Mouse (Mus musculus) myocyte (in vitro differentiated cells): Measurements from ENCODE around the gene Copz1.

Experiments used
- E2F4 ChIP-seq: IDR thresholded peaks from one replicate; pipeline ENCODE4 v1.6.1; 2011; ENCODE audit warnings: mild to moderate bottlenecking, control low read depth, moderate library complexity; ENCODE audit not compliant: insufficient read depth
- MAX ChIP-seq: IDR thresholded peaks from one replicate; pipeline ENCODE4 v1.6.1; 2011; ENCODE audit warnings: low read depth, mild to moderate bottlenecking, control low read depth
- POLR2A ChIP-seq: IDR thresholded peaks from one replicate; pipeline ENCODE4 v1.6.1; 2011; ENCODE audit warnings: low read depth, mild to moderate bottlenecking, control low read depth, moderate library complexity; ENCODE audit not compliant: insufficient read length
- TCF12 ChIP-seq: IDR thresholded peaks from one replicate; pipeline ENCODE4 v1.6.1; 2011; ENCODE audit warnings: mild to moderate bottlenecking, control low read depth; ENCODE audit not compliant: poor library complexity, insufficient read depth, severe bottlenecking

- no peak for TF ChIP-seq POLR2A
- TF ChIP-seq E2F4: no peak
- TF ChIP-seq MAX: no peak
- TF ChIP-seq TCF12: no peak
Observed at GRCm38 (mm10) chr15:103252660-103253059, 19.9 kb upstream of the Copz1 start.
